Mouse (Mus musculus): ENCODE results near the gene Dbndd2. TPM values are rescaled to one million over a fixed set of nuclear protein-coding genes. Genes with fewer than 3 reads are reported as not detected.

Gene Dbndd2
- 11.4 and 13.1 TPM in 2 replicates for polyA plus RNA-seq (2012; rRNA removed)

DNA sequence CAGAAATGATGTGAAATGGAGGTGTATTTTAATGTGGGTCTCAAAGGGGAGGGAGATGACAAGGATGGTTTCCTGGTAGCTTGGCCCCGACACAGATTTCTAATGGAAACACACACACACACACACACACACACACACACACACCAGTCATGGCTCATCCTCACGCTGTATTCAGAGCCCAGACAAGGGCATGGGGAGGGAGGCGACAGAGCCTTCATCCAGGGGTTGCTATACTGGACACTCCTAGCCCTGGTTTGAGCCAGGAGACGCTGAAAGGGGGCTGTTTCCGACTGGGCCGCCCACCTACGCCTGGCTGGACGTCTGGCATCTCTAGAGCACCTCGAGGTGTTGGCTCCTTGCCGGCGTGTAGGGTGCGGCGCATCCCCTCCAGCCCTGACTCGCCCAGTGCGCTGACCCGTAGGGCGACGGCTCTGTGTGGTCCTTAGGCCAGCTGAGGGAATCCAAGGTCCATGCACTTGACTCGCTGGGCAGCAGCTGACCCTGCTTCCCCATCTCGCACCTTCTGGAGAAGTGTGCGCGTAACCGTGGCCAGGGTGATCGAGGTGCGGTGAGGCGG lies at the start of gene Dbndd2:
Dbndd2 (plus strand) TSS at position 426 of the 577 bp plus-strand sequence.
- TF ChIP-seq POLR2A (IDR thresholded peaks at IDR 0.05; ENCODE audit: borderline replicate concordance, extremely low read depth, insufficient read depth, insufficient read length, poor library complexity, severe bottlenecking) (no peak), CTCF (IDR thresholded peaks at IDR 0.05; ENCODE audit: borderline replicate concordance, extremely low read depth, insufficient read depth, insufficient read length) (no peak)
- DNase-seq (ENCODE audit: low read depth), result peak; percentile 3

DNA sequence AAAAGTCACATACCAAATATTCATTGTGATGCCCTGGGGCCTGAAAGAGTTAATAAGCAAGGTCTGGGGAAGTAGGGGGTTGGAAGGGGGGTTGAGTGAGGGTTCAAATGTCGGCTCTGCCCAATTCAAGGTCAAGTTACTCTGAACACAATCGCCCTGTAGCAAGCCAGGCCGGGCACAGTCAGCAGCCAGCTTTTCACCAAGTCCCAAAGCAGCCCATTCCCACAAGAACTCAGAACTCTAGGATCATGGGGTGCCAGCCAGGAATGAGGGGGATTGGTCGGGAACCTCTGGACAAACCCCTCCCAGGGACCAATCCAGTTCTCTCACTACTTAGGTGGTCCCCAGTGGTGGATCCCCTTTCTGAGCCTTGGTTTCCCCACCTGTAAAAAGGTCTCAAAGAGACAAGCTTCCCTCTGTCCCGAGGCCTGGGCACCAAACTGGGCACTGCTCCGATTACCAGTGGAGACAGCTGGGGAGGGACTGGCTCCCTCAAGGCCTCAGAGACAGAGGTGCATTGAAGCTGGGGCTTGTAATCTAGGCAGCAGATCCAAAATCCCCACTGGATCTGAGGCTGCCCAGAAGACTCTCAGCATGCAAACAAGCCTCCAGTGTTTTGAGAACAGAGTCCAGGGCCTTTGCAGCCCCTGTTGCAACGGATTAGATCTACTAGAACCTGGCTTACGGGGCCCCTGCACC lies 49.5 kb upstream of the Dbndd2 start:
- no peak for DNase-seq (ENCODE audit: low read depth)
- TF ChIP-seq POLR2A (IDR thresholded peaks at IDR 0.05; ENCODE audit: borderline replicate concordance, extremely low read depth, insufficient read depth, insufficient read length, poor library complexity, severe bottlenecking), result no peak

DNA sequence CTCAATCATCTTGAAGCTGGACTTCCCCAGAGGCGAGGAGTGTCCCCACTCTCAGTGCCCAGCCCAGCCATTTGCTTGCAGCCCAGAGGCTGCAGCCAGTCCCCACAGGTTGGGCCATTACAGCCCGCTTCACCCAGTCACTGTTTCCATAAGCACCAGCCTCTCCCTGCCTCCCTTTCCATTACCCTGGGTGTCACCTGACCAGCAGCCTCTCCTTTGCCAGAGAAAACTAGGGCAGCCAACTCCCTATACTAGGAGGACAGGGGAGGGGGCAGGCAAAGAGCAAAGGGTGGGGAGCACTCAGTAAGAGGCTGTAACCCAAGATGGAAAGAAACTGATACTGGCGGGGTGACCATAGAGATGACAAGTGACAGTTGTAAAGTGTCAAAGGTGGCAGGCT lies 48.9 kb upstream of the Dbndd2 start:
- TF ChIP-seq CTCF (IDR thresholded peaks at IDR 0.05; ENCODE audit: borderline replicate concordance, extremely low read depth, insufficient read depth, insufficient read length) (no peak), POLR2A (IDR thresholded peaks at IDR 0.05; ENCODE audit: borderline replicate concordance, extremely low read depth, insufficient read depth, insufficient read length, poor library complexity, severe bottlenecking) (no peak)
- no peak for DNase-seq (ENCODE audit: low read depth)

- no peak for DNase-seq (ENCODE audit: low read depth)
- TF ChIP-seq CTCF (IDR thresholded peaks at IDR 0.05; ENCODE audit: borderline replicate concordance, extremely low read depth, insufficient read depth, insufficient read length), result no peak
- no peak for TF ChIP-seq POLR2A (IDR thresholded peaks at IDR 0.05; ENCODE audit: borderline replicate concordance, extremely low read depth, insufficient read depth, insufficient read length, poor library complexity, severe bottlenecking)
Observed at GRCm38 (mm10) chr2:164437710-164438109, 48.2 kb upstream of the Dbndd2 start.

DNA sequence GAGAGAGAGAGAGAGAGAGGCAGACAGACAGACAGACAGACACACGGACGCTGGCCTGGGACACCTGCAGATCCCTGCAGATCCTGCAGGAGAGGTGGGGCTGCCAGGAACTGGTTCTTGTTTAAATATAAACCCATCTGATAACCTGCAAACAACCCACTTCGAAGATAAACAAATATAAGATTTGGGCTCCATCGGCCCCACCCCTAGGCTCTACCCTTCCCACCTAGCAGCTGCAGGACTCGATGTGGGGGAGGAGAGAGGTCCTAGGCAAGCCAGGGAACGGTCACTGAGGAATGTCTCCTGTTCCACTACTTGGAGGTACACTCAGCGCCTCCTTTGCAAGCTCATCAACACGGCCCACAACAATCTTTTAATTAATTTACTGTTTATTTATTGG lies 47.6 kb upstream of the Dbndd2 start:
- TF ChIP-seq CTCF (IDR thresholded peaks at IDR 0.05; ENCODE audit: borderline replicate concordance, extremely low read depth, insufficient read depth, insufficient read length) (no peak), POLR2A (IDR thresholded peaks at IDR 0.05; ENCODE audit: borderline replicate concordance, extremely low read depth, insufficient read depth, insufficient read length, poor library complexity, severe bottlenecking) (no peak)
- DNase-seq (ENCODE audit: low read depth), result no peak

DNA sequence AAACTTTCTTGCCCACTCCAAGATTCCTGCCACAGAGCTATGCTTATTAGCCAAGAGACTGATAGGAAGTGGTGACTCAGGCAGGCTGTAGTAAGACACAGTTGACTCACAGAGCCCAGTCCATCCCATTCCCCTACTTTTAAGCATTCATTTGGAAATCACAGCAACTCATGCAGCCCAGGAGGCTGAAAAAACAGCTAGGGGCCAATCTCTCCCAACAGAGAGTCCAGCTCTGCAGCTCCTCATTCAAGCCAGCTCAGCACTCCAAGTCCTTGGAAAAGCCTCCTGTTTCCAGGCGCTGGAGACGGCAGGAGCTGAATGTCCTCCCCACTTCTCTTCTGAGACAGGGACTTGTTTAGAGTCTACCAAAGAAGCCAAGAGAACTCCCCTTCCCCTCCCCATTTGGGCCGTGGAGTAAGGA lies 46.9 kb upstream of the Dbndd2 start:
- no peak for TF ChIP-seq CTCF (IDR thresholded peaks at IDR 0.05; ENCODE audit: borderline replicate concordance, extremely low read depth, insufficient read depth, insufficient read length)
- TF ChIP-seq POLR2A (IDR thresholded peaks at IDR 0.05; ENCODE audit: borderline replicate concordance, extremely low read depth, insufficient read depth, insufficient read length, poor library complexity, severe bottlenecking), result no peak
- no peak for DNase-seq (ENCODE audit: low read depth)

- TF ChIP-seq POLR2A (IDR thresholded peaks at IDR 0.05; ENCODE audit: borderline replicate concordance, extremely low read depth, insufficient read depth, insufficient read length, poor library complexity, severe bottlenecking) (no peak), CTCF (IDR thresholded peaks at IDR 0.05; ENCODE audit: borderline replicate concordance, extremely low read depth, insufficient read depth, insufficient read length) (no peak)
- no peak for DNase-seq (ENCODE audit: low read depth)
Observed at GRCm38 (mm10) chr2:164440314-164440713, 45.6 kb upstream of the Dbndd2 start.

- TF ChIP-seq CTCF (IDR thresholded peaks at IDR 0.05; ENCODE audit: borderline replicate concordance, extremely low read depth, insufficient read depth, insufficient read length) (no peak), POLR2A (IDR thresholded peaks at IDR 0.05; ENCODE audit: borderline replicate concordance, extremely low read depth, insufficient read depth, insufficient read length, poor library complexity, severe bottlenecking) (no peak)
- no peak for DNase-seq (ENCODE audit: low read depth)
Observed at GRCm38 (mm10) chr2:164441155-164441554, 44.8 kb upstream of the Dbndd2 start.

GRCm38 (mm10) chr2:164441731-164442130 lies 44.2 kb upstream of the Dbndd2 start:
- no peak for TF ChIP-seq POLR2A (IDR thresholded peaks at IDR 0.05; ENCODE audit: borderline replicate concordance, extremely low read depth, insufficient read depth, insufficient read length, poor library complexity, severe bottlenecking)
- no peak for TF ChIP-seq CTCF (IDR thresholded peaks at IDR 0.05; ENCODE audit: borderline replicate concordance, extremely low read depth, insufficient read depth, insufficient read length)
- DNase-seq (ENCODE audit: low read depth), result no peak

GRCm38 (mm10) chr2:164442315-164443050 lies 43.4 kb upstream of the Dbndd2 start:
- DNase-seq (ENCODE audit: low read depth), result no peak
- TF ChIP-seq CTCF (IDR thresholded peaks at IDR 0.05; ENCODE audit: borderline replicate concordance, extremely low read depth, insufficient read depth, insufficient read length) (no peak), POLR2A (IDR thresholded peaks at IDR 0.05; ENCODE audit: borderline replicate concordance, extremely low read depth, insufficient read depth, insufficient read length, poor library complexity, severe bottlenecking) (no peak)

- TF ChIP-seq CTCF (IDR thresholded peaks at IDR 0.05; ENCODE audit: borderline replicate concordance, extremely low read depth, insufficient read depth, insufficient read length) (no peak), POLR2A (IDR thresholded peaks at IDR 0.05; ENCODE audit: borderline replicate concordance, extremely low read depth, insufficient read depth, insufficient read length, poor library complexity, severe bottlenecking) (peak; percentile 73; the same call in 1 of the 2 replicates)
- peak; percentile 85 for DNase-seq (ENCODE audit: low read depth)
Observed at GRCm38 (mm10) chr2:164443051-164443437, 42.9 kb upstream of the Dbndd2 start.
